Mouse (Mus musculus): ENCODE measurements at regions not wholly inside any gene's neighbourhood (a gene's known extent, or its start where the extent isn't known, plus 50 kb on each side); places are given as distances from the start of the nearest gene placed in this dataset.

DNA sequence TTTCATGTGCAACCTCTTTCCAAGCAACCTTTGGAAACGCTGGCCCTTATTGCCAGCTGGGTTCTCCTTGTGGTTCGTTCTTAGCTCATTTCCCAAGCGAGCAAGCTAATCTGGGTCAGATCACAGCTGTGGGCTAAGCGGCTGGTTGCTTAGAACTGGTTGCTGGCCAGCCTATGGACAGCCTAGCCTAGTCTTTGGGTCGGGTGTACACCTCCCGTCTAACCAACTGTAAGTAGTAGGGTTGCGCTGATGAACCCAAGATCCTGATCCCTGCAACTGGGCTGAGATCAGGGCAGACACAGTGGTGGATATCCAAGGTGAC lies 236.5 kb downstream of the Mtx2 start:
- no peak for DNase-seq (ENCODE audit: low spot score in 2 of 2)

DNA sequence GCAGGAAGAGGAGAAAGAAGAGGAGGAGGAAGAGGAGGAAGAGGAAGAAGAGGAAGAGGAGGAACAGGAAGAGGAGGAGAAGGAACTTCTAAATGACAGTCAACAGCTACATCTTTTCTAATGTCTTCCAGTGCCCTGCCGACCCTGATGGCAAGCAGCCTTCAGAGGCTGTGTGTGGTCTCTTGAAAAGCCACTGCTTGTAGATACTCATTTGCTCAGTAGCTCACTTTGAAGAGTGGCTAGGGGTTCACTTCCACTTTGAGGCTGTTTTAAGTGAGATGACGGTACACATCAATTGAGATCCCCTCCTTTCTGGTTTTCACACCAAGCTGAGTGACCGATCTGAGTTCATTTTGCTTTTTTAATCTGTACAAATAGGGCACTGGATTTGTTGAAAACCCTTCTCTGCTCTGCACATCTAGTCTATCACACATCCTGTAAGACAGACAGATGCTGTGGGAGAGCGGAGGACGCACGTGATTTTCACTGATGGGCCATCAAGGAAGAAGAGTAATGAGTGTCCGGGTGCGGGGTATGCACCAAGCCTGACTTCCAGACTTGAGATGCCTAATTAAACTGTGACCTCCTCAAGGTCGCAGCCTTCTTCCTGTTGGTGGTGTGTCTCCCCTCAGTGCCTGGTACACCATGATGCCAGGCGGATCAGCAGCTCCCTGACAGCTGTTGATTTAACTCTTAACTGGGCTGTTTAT lies 239.0 kb downstream of the Mtx2 start:
- DNase-seq (ENCODE audit: low spot score in 2 of 2) = no peak

DNA sequence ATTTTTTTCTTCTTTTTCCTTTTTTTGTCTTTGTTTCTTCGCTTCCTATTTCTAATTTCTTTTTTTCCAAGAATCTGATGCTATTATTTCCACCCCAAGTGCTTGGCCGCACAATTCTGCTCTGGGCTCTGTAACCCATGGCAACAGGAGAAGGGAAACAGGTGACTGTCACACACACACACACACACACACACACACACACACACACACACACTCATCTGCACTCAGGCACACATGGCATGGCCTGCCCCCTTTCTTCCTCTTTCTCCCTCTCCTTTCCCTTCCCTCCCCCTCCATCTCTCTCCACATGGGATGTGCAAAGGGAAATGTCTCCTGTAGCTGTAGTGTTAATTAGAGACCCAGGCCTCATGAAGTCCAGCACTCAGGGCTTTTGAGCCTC lies 239.7 kb downstream of the Mtx2 start:
- no peak for DNase-seq (ENCODE audit: low spot score in 2 of 2)

DNA sequence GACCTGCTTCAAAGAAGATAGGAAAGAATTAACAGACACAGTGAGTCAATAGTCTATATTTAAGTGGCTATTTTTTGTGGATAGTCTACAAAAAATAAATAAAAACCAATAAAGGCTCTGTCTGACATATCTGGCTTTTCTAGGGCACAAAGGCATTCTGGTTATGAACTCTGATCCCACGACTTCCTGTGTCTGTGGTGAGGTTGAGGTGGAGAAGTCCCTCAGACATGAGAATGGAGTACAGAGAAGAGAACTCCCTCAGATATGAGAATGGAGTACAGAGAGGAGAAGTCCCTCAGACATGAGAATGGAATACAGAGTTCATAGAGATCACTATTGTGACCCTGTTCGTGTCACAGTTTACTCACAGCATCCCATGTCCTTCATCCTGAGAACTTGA lies 243.7 kb downstream of the Mtx2 start:
- no peak for DNase-seq (ENCODE audit: low spot score in 2 of 2)

DNA sequence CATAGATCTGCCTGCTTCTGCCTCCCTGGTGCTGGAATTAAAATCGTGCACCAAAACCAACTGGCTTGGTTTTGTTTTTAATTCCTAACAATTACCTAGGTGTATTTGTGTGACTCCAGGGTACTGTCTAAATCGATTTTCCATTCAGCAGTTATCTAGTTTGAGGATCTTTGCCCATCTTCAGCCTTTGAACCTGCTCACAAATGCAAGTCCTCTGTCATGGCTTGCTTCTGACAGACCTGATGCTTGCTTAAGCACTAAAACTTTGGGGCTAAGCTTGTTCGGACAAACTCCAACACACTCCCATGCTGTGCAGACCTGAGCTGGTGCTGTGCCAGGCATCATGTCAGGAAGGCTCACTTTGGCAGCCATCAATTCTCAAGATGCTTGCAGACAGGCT lies 246.4 kb downstream of the Mtx2 start:
- no peak for DNase-seq (ENCODE audit: low spot score in 2 of 2)

DNA sequence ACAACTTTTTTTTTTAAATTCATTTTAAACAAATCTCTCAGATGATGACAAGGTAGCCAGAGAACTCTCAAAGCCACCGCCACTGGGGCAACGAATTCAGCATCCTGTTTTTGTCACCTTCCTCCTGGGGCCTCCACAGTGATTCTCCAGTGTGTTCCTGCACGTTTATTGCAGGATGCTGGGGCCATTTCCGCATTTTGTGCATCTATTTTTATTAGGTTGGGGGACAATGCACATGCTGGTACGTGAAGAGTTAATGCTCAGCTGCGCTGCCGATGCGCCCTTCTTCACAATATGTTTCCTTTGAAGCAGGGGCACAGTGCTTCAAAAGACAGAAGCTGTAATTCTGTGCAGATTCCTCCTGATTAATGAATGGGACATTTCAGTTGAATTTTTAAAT lies 246.9 kb downstream of the Mtx2 start:
- no peak for DNase-seq (ENCODE audit: low spot score in 2 of 2)

DNA sequence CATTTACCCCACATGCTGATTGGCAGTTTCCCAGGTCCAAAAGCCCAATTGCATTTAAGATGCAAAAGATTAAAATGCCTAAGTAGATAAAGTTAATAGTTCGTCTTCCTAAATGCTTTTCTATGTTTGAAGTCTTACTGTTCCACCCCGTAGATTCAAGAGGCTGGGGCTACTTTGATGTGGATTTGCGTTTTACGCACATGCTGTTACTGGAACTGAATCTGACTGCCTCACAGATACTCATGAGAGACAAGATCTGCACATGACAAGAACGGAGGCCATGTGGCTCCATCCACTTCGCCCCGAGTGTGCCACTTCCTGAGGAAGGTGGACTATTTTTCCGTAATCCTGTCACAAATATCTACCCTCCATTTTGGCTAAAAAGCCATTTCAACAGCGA lies 247.6 kb downstream of the Mtx2 start:
- no peak for DNase-seq (ENCODE audit: low spot score in 2 of 2)

DNA sequence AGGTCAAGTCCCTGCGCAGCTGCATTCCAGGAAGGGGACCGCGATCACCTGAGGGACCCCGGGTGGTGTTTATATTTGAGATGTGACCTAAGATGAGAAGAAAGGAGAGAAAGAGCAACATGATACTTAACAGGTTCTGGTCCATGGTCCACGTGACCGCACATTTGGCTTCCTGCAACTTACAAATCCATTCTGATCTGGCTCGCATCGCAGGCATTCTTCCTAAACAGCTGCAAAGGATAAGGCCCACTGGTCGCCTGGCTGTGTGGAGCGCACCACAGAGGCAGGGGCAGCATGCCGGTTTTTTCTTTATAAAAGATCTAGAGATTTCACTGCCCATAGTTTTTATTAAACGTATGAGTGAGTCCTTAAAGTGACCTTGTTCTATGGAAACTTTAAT lies 261.6 kb downstream of the Mtx2 start:
- DNase-seq (ENCODE audit: low spot score in 2 of 2) = no peak

DNA sequence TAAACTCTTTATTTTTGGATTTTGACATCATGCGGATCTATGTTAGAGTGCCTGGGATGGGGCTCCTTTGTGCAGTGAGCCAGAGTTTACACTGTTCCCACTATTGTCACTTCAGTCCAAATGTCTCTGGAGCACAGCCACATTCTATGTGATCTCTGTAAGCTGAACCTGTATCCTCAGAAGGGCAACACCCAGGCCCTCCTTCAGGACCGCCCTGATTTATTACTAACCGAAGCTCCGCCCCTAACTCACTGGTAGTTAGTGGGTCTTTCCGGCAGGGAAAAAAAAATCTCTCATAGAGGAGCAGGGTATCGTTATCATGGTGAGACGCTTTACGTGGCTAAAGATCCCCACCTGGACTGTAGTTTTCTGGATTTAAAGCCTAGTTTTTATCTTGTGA lies 263.6 kb downstream of the Mtx2 start:
- no peak for DNase-seq (ENCODE audit: low spot score in 2 of 2)

DNA sequence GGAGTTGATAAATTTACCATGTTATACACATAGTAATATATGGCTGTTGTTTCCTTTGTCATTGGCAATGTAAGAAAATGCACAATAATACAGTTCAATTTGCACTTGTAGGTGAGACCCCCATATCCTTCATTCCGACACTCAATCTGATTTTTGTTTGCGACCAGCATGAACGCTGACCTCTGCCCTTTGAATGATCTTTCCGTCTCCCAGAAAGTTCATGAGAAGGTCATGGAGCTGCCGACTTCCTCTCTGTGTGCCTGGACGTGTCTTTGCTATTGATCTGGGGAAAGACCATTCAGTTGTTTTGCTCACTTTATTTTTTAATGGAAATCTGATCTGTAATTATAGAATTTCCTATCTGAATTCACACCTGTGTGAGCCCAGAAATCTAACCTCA lies 264.0 kb downstream of the Mtx2 start:
- no peak for DNase-seq (ENCODE audit: low spot score in 2 of 2)

DNA sequence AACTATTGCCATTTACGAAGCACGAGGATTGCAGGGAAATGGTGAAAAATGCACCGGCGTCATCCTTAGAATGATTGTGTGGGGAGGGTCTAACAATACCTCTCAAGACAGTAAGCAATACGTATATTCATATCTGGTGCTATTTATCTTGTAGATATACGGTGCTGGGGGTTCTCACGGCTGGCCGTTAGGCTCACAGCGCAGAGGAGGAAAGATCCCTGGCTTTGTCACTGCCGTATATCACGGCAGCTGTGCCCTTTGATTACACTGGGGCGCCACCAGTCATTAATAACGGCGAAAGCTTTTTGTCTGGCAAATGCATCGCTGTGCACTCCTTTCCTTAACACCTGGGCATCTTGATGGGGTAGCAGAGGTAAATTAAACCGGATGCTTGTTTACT lies 264.8 kb downstream of the Mtx2 start:
- no peak for DNase-seq (ENCODE audit: low spot score in 2 of 2)

DNA sequence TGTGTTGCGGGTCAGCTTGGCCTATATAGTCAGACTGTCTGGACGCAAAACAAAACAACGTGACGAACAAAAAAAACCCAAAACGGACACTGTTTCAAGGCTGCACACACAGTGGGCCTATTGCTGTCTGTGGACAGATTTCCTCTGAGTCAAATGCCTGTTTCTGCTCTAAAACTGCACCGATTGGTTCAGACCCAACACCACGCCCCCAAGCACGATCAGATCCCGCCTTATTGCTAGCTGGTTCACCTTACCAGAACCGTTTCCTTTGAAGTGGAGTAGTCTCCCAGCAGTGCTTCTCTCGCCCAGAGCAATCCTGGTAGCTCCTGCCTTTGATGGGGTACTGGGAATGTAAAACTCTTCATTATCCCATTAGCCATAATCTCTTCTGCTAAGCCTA lies 275.9 kb downstream of the Mtx2 start:
- no peak for DNase-seq (ENCODE audit: low spot score in 2 of 2)

DNA sequence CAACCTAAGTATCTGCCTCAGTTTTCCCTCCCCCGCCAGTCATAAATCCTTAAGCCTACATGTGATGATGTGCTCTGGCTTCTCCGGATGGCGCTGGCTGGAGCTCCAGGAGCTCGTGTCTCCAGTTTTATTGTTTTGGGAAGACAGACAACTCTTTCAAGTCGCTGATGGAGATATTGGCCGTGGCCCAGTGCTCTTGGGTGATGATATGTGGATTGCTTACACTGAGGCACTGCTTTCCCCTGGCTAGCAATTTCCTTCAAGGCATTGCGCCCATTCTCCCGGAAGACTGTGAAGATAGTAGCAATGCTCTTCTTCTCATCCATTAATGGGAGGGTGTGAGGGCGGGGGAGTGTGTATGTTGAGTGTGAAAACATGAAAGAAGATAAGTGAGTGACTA lies 287.1 kb downstream of the Mtx2 start:
- no peak for DNase-seq (ENCODE audit: low spot score in 2 of 2)

DNA sequence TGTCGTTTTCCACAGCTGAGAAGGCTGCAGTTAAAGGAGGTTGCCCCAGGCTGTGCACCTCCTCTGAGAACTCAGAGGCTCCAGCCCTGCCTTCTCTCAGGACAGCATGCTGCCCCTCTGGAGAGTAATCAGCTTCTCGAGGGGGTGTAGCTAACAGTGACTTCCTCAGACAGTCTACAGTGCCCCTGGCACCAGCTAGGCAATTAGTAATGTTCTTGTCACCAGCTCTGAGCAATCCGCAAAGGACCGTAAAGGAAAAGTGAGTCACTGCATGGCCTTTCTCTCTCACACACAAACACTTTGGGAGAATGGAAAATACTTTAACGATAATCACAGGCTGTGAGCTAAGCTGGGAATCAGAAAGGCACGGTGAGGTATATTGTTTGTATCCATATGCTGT lies 288.8 kb downstream of the Mtx2 start:
- no peak for DNase-seq (ENCODE audit: low spot score in 2 of 2)

DNA sequence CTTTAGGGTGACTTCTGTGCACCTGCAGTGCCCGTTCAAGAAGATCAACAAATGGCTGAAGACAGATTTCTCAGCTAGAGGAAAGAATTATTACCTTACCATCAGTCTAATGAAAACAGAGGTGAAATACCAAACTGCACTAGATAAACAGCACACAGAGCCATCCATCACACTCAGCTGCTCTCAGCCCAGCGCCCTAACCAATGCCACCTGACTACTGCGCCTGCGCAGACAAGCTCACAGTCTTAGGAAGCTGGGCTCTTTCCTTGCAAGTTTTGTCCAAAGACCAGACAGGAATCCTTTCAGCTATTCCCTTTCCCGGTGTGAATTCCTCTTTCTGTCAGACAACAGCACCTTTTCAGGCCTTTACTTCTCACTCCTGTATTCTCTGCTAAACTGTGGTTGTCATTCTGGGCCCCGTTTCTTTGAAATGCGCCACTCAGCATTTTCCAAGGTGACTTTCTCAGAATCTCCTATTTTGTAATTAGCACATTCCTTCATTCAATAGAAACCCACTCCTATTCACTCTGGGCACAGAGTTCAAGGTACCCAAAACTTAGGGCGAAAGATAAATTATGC lies 292.8 kb downstream of the Mtx2 start:
- no peak for DNase-seq (ENCODE audit: low spot score in 2 of 2)

DNA sequence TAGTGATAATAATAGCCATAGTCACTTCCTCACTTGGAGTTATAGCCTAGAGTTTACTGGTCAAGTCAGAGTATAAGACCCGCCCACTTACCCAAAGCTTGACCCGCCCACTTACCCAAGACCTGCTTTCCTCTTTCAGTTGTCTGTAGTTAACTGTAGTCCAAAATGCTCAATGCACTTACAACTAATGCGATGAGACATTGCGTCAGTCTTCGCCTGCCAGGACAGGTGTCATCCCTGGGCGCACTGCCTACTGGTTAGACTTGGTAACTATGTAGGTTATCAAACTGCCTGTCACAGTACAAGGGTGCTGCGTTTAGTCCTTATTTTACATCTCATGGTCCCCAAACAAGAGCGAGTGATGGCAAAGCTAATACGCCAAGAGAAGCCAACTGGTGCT lies 294.0 kb downstream of the Mtx2 start:
- DNase-seq (ENCODE audit: low spot score in 2 of 2) = no peak

DNA sequence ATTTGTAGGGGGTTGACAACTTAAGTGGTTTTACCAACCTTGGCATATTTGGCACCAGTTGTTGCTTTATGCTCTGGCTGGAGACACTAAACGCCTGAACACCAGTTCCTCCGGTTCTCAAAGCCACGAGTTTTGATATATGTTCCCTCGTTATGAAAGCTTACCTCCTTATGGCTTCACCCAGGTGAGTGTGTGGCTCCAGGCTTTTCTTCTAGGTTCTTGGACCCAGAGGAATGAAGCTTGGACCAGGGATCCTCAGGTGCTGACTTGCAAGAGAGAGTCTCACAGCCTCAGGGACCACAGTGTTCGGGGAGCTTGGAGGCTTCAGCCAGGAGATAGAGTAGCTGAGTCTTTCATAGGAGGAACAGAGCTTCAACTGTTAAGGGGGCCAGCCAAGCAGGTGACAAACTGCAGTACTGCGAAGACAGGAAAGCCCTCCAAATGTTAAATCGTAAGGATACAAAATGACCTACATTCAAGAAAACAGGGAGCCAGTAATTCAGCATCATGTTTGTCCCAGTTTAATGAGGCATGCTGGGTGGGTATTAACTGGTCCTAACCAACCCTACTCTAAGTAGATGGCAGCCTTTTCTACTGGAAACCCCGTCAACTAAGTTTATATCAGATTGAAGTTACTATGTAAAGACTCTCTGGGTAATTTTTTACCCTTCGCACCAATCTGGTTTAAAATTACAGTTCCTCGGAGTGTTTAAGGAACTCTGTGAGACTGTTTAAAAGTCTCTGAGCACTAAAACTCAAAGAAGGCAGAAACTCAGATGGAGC lies 307.9 kb downstream of the Mtx2 start:
- DNase-seq (ENCODE audit: low spot score in 2 of 2) = no peak

DNA sequence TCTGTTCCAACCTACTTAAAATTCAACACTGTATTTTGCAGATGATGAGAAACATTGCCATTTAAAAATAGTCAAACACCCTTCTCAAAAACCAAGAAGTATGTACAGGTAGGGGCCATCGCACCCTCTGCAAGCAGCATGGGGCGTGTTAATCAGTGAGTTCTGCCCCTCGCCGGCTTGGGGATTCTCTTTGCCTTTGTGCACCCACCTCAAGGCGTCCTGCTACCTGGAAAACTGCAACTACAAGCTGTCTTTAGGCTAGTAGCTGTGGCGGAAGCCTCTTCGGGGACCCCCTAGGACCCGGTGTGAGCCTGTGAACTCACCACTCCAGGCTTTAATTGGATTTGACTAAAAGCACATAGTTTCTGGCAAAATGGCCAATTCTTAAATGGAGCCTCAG lies 311.0 kb downstream of the Mtx2 start:
- DNase-seq (ENCODE audit: low spot score in 2 of 2) = no peak

DNA sequence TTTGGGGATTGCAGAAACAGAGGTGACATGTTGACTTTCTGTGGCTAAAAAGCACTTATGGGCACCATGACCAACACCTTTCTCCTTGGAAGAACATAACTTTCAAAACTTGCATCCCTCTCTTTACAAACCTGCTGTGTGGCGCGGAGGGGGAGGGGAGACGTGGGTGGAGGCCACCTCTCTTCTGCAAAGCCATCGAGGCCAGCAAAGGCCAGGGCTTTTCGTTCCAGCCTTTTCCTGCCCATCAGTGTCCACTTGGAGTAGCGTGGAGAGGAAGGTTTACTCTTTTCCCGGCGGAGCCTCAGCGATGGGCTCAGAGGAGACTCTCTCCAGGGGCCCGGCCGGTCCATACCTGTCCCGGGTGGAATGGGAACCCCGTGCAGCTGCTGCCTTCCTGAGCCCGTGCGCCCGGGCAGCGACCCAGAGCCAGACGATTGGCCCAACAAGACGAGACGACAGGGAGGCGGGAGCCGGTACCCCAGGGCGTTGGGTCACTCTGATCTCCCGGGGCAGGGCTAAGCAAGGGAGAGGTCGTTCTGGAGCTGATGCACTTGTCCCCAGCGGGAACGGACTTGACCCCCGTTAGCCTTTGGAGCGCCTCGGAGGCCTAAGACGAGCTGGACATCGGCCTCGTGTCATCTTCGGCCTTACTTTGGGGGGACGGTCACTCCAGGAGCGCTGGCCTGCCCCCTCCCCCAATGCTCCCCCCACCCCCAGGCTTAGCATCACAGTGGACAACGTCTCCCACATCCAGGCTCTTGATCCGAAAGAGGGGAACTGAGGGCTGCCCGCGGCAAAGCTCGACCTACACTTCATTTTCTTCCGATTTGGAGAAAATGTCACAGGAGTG lies 311.8 kb downstream of the Mtx2 start:
- DNase-seq (ENCODE audit: low spot score in 2 of 2) = no peak

DNA sequence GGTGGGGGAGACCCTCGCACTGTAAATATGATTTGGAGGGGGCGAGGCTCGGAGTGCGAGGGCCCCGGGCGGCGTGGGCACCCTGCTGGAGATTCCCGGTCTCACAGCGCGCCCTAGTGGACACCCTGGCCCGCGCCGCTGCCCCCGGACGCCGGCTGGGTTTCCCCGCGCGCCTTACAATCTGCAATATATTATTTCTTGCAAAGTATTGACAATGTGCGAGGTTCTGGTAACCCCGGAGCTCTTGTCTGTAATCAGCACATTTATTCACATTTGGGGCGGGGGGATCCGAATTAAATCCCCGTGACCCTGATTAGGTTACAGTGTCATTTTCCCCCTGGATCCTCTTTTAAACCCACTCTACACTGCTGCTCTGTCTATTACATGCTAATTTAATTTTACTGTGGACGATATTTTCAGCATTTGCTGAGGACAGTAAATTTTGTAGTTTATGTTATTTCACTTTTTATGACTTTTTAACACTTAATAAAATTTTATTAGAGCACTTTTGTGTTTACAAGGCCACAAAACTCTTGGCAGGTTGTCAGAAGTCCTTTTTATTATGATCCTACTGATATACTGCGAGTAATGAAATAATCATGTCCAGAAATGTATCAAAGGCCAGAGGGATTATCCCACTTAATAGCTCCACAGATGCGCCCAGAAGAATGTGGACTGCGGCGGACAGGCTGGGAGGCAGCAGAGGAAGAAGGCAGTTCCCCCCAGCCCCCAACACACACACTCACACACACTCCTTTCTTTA lies 312.6 kb downstream of the Mtx2 start:
- DNase-seq (ENCODE audit: low spot score in 2 of 2) = peak; percentile 15 to 24

DNA sequence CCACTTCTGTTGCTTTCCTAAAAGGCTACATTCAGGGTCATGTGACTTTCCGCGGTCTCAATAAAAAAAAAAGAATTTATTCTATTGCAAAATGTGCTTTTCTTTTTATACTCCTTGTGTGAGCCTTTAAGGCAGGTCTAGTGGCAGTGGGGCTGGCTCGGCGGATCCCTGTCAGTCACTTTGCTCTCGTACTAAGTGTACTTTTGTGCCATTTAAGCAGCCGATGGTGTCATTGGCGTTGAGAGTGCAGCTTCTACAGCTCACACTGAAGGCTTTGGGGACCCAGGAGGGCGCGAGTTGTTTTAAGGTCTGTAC lies 313.1 kb downstream of the Mtx2 start:
- no peak for DNase-seq (ENCODE audit: low spot score in 2 of 2)

DNA sequence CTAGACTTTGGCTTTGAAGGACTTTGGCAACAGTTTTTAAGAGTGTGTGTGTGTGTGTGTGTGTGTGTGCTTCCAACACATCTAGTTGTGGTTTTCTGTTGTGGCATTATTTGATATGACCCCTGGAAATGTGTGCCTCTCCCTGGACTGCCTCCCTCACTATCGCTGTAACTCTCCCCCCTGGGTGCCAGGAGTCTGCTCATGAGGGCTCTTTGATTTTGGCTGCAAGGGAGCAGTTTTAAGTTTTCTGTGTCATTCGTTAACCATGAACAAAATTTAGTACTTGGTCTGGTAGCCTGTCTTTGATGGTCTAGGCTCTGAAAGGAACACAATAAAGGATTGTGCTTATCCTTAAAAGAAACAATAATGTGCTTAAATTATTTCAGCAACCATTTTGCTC lies 313.9 kb downstream of the Mtx2 start:
- DNase-seq (ENCODE audit: low spot score in 2 of 2) = no peak
